7 mouse cellular contexts compared by ENCODE assay signal in the genomic region with DNA sequence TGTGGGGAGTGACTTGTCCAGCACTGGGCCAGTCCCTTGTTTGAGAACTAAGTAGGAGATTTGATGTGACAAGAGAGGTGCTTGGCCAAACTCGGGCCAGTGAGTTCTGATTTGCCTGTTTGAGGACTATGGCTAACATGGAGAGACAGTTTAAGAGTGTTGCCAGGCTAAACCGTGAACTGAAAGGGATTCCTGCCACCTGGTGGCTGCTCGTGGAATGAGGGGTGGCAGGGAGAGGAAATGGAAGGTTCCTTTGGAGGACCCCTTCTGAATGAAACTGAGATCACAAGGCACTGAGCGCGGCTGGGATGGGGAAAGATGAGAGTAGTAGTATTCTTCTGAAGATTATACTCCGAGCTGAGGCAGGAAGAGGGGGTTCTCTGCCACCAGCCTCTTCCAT. TPM values are rescaled to one million over a fixed set of nuclear protein-coding genes. Genes with fewer than 3 reads are reported as not detected.
A peak's percentile ranks its signal among the peaks of the same experiment; 100 is the strongest.
DNase-seq lines count a peak whose midpoint lies in the region; ATAC-seq lines count a peak whose summit lies in the region.

No protein-coding gene starts in this region.

- peak; percentile 32 to 56 for DNase-seq in CD8-positive naive resting alpha-beta T cell, adult 2 months (ENCODE audit: low read depth in 2 of 2, low spot score in 2 of 2)
- peak; percentile 83 for DNase-seq in NIH3T3 (ENCODE audit: low read depth)
- peak; percentile 90 to 95 for DNase-seq in cerebellum, postnatal 14 days
- DNase-seq in frontal cortex, postnatal 36 days (ENCODE audit: low spot score in 2 of 2), result peak; percentile 76 to 84
- peak; percentile 71 to 79 for DNase-seq in kidney, postnatal 25 days
- peak; percentile 91 for DNase-seq in right cerebral cortex, postnatal 4 days

- peak; percentile 60 for ATAC-seq in megakaryocyte, adult 5-6 weeks (ENCODE audit: poor library complexity, severe bottlenecking)

RNA-seq across cellular contexts. Expression of a gene that starts 7.2 kb away (rescaled TPM):
- total RNA-seq in megakaryocyte, adult 5-6 weeks (2015), result not detected in 2 replicates
- total RNA-seq in megakaryocyte, adult 5-6 weeks (2017), result not detected in 2 replicates

RNA-seq across cellular contexts. Expression of a gene that starts 51.2 kb away (rescaled TPM):
- not detected in 2 replicates for total RNA-seq in megakaryocyte, adult 5-6 weeks (2015)
- total RNA-seq in megakaryocyte, adult 5-6 weeks (2017), result not detected in 2 replicates

Comparison
In these comparisons a context has a peak if more than half of its experiments do, and no peak if none do; other contexts are left out.
1. Peak in every context shown above with its lines: DNase-seq and ATAC-seq.